Mouse (Mus musculus): ENCODE results near the gene Ccdc148.

Ccdc148 gene

GRCm38 (mm10) chr2:59049686-59050085, 110.8 kb downstream of the Ccdc148 start:
- no peak for DNase-seq (ENCODE audit: low spot score)

GRCm38 (mm10) chr2:59048775-59049451, 111.6 kb downstream of the Ccdc148 start:
- no peak for DNase-seq (ENCODE audit: low spot score)

DNA sequence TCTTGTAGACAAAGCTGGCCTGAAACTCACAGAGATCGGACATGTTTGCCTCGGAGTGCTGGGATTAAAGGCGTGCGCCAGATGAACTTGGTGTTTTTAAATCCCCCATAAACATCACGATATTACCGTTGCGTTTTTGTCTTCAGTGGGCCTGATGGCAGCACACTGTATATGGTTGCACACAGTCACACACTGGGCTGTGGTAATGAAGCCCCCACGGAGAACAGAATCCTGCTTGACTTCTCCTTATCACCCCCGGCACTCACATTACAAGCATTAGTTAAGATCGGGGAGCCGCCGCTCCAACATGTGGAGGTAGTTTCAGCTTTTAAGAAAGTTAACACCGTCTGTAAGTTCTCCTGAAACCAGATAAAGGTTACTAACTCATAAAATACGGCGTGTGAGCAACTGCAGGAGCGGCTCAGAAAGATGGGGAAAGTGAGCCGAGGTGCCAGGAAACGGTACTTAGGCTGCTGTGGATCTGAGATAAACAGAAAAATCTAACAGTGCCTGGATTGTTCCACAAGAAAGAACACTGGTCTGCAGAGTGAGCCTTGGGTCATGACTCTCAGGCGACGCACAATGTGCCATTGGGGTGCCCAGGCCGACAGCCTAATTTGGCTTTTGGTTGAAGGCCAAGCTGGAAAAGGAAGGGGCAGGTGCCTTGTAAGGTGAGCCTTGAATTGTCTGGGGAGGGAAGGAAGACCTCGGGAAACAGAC, 117.0 kb downstream of the Ccdc148 start:
- no peak for DNase-seq (ENCODE audit: low spot score)

GRCm38 (mm10) chr2:59042616-59043015, 117.9 kb downstream of the Ccdc148 start:
- DNase-seq (ENCODE audit: low spot score): no peak

- DNase-seq (ENCODE audit: low spot score): no peak
Observed at GRCm38 (mm10) chr2:59036433-59036832, 124.0 kb downstream of the Ccdc148 start.

- DNase-seq (ENCODE audit: low spot score): no peak
Observed at GRCm38 (mm10) chr2:59035206-59035605, 125.3 kb downstream of the Ccdc148 start.

- DNase-seq (ENCODE audit: low spot score): no peak
Observed at GRCm38 (mm10) chr2:59034281-59034680, 126.2 kb downstream of the Ccdc148 start.

DNA sequence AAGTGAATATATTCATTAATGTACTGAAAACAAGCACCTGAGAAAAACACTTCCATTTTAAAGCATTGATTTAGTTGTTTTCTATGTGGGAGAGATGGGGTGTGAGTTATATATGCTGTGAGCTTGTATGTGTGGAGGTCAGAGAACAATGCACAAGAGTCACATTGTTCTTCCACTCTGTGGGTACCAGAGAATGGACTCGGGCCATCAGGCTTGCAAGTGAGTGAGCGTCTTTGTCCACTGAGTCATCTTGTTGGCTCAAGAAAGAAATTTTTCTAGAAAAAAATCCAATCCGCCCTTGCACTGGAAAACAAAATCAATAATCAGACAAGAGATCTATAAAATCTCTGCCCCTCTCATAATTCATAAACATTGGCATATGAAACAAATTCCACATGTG, 135.9 kb downstream of the Ccdc148 start:
- no peak for DNase-seq (ENCODE audit: low spot score)

- no peak for DNase-seq (ENCODE audit: low spot score)
Observed at GRCm38 (mm10) chr2:59007356-59007755, 153.1 kb downstream of the Ccdc148 start.

DNA sequence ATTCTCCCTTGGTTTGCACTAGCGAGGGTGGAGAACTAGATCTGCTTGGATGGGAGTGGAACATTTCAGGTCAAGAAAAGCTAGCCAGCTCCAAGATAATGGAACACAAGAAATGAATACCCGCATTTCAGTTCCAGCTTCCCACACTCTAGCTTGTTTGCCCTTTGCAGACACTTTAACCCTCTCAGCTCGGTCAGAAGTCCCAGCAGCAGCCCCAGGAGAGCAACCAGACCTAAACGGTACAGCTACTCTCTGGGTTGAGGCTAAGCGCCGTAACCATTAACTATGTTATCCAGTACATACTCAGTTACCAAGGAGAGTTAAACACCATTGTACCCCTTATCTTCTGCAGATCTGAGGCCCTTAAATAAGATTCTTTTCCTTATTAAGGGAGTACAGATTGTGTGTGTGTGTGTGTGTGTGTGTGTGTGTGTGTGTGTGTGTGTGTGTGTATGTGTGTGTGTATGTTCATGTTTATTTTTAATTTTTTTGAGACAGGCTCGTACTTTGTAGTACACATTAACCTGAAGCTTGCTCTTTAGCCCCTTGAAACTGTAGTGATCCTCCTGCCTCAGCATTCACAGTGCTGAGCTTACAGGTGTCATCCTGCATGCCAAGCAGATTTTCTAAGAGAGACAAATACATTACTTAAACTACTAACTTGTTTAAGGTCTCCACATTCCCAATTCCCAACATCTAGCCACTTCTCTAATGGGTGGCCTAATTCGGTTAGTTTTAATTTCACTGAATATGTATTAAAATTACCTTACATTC, 153.7 kb downstream of the Ccdc148 start:
- no peak for DNase-seq (ENCODE audit: low spot score)

GRCm38 (mm10) chr2:58997151-58997550, 163.3 kb downstream of the Ccdc148 start:
- DNase-seq (ENCODE audit: low spot score): no peak

GRCm38 (mm10) chr2:58992431-58993191, 167.9 kb downstream of the Ccdc148 start:
- DNase-seq (ENCODE audit: low spot score): no peak

DNA sequence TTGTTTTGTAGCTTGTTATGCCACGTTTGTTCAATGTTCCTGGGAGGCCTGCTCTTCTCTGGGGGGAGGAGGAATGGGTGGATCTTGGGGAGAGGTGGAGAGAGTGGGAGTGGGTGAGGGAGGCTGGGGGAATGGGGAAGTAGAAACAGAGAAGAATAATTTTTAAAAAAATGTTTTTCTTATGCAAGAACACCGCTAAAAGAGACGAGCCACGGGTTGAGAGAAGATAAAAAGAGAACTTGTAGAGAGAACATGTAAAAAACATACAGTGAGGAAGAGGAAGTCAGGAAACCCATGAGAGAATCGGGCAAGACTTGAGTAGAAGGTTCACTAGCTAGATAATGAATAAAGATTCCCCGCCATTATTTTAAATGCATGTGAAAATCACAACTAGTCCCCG, 182.4 kb downstream of the Ccdc148 start:
- no peak for DNase-seq (ENCODE audit: low spot score)

DNA sequence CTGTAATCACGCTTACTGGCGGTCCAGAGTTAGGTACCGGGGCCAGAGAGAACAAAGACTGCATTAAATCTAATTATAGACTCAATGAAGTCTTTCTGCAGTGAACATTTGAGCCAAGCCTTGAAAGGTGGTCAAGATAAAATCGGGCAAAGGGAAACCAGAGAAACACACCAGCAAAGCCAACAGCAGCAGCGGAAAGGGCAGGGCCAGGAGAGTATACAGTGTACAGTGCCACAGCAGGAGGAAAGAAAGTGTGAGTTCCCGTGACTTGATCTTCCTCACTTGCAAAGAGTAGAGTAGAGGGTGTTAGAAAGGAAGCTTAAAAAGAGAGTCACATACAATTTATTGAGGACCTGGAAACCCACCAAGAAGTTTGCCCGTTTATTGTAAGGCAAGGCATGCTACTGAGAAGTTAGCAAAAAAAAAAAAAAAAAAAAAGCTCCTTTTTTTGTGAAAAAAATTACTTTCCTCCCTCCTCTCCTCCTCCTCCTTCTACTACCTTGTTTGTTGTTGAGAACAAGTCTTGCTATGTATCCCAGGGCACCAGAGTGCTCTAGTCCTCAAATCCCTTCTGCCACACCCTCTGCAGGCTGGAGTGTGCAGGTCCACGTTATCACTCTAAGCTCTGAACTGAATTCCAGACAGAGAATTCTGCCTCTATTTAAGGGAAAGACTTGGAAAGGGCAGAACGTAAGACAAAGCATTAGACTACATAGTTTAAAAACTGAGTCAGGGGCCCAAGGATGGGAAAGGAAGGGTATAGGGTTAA, 188.8 kb downstream of the Ccdc148 start:
- no peak for DNase-seq (ENCODE audit: low spot score)

GRCm38 (mm10) chr2:58956770-58957300, 203.6 kb downstream of the Ccdc148 start:
- no peak for DNase-seq (ENCODE audit: low spot score)

DNA sequence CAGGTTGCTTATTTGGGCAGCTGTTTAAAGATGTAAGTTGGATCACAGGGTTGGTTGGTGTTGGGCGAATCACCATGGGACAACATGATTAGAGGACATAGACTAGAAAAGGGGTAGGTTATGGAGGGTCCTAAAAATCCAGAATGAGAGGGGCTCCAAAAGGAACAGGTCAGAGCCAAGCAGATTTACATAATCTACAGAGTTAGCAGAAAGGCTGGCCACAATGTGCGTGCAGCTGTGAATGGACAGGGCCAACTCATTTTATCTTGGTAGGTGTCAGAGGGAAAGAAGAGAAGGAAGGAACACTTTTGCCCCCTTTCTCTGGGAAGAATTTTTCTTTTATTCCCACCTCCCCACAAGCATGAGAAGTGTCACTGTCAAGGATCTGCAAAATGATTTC, 204.1 kb downstream of the Ccdc148 start:
- DNase-seq (ENCODE audit: low spot score): no peak

- DNase-seq (ENCODE audit: low spot score): no peak
Observed at GRCm38 (mm10) chr2:58952101-58952500, 208.4 kb downstream of the Ccdc148 start.

- no peak for DNase-seq (ENCODE audit: low spot score)
Observed at GRCm38 (mm10) chr2:58948796-58949195, 211.7 kb downstream of the Ccdc148 start.

DNA sequence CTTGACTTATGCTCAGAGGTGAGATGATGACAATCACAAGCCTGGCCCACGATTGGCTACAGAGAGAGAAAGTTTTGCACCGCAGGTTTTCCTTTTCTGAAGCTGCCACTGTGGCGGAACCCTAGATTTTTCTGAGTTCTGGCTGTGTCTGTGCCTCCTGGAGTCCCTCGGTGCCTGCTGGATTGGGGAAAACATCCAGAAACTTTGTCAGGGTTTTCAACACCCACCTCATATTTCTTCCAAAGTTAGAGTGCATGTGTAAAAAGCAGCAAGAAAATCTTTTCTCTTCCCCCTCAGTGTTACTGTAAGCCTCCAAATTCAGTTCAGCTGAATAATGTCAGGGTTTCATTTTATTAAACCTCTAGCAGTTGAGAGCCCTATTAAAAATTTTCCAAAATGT, 219.1 kb downstream of the Ccdc148 start:
- DNase-seq (ENCODE audit: low spot score): no peak

DNA sequence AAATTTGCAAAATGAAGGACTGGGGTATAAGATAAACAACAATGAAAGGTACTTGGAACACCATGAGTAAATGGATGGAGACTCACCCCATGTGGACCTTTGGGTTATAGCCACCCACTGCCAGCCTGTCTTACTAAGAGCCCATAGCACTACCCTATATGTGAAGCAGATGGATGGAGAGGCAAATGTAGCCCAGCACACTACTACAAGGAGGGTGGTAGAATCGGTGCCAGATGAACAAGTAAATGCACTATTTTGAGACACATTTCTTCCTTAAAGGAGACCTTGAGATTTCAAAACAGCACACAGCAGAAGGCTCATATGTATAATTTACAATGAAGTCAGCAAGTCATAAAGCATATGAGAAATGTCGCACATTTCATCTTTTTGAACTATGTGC, 234.9 kb downstream of the Ccdc148 start:
- no peak for DNase-seq (ENCODE audit: low spot score)

DNA sequence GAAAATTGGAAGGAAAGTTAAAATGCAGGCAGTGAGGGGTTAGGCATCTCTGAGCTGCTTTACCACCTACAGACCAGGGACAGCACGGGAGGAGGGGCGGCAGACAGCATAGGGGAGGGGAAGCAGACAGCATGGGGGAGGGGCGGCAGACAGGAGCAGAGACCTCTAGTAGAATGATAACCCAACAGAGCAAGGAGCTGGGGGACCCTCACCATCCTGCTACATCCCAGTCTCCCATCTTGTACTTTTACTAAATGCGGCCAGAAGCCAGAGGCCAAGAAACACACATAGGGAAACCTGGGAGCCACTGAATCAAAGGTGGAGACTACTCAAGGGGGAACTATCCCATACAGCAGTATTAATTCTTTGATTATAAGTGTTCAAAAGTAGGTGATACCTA, 242.1 kb downstream of the Ccdc148 start:
- DNase-seq (ENCODE audit: low spot score): no peak

Measured in testis, postnatal 10 days (tissue).